Mouse (Mus musculus): Measurements from ENCODE around the gene Ddx46.

GRCm38 (mm10) chr13:55687927-55688602, 53.2 kb downstream of the Ddx46 start:
- TF ChIP-seq CTCF (IDR thresholded peaks at IDR 0.05; ENCODE audit: low read depth, low read length) = no peak
- no peak for TF ChIP-seq POLR2AphosphoS5 (IDR thresholded peaks at IDR 0.05; ENCODE audit: insufficient replicate concordance, low read depth, low read length)
- no peak for TF ChIP-seq TAL1 (conservative IDR thresholded peaks at IDR 0.05; ENCODE audit: low read depth, low read length)

Data from G1E (cell line).